Mouse (Mus musculus) Patski (cell line): ENCODE measurements around the gene Zbtb38. TPM values are rescaled to one million over a fixed set of nuclear protein-coding genes. Genes with fewer than 3 reads are reported as not detected.

ENCODE experiments used
- ATAC-seq: fragments of 100-300 bp; one replicate; pipeline ENCODE4 v1.8.0; 2021
- CTCF ChIA-PET: fragments of 350-600 bp; sonication (Branson Sonifier 250); formaldehyde crosslinking; loops from one replicate; lab custom pipeline; 2022; ENCODE audit warnings: inconsistent platforms; lab: Charles Lee
- POLR2A ChIA-PET: fragments of 350-600 bp; sonication (Branson Sonifier 250); formaldehyde crosslinking; loops from one replicate; lab custom pipeline; 2022; ENCODE audit warnings: antibody characterized with exemption, inconsistent platforms; lab: Charles Lee
- DNase-seq: peaks from one replicate; pipeline ENCODE4 v3.0.0-alpha.2; 2011; ENCODE audit warnings: low read depth, low spot score
- H3K27me3 ChIP-seq: fragments of 371-371 bp; one replicate; pipeline ENCODE4 v1.5.1; 2021
- CTCF ChIP-seq: fragments of 100-300 bp; IDR thresholded peaks from one replicate; pipeline ENCODE4 v1.5.1; 2021
- in situ Hi-C: fragments of 300-500 bp; cut with MboI; formaldehyde crosslinking; loops from 3 replicates; pipeline ENCODE4 v1.11.1; 2018; ENCODE audit warnings: low pct_unique_long_range_greater_than_20kb, mixed read lengths
- polyA plus RNA-seq: library from polyadenylated mRNA; unstranded; gene quantifications from one replicate; pipeline ENCODE4 v1.2.3, GENCODE M21; 2021

The Zbtb38 gene
- polyA plus RNA-seq, 1 experiment from 2014 or later: 59.2 TPM

- CTCF ChIA-PET: no interaction called here
- no peaks in the 10 kb centered on the region for H3K27me3 ChIP-seq
- no peak for ATAC-seq
- POLR2A ChIA-PET: interaction anchor here (0.7 kb wide), 1 partner anchor 64 kb away, joined by 4 read pairs; no protein-coding TSS in a partner anchor
- no peak for DNase-seq
- TF ChIP-seq CTCF: no peak
- in situ Hi-C loops: loop anchor here (5.0 kb wide), 1 partner anchor 76 kb away; no protein-coding TSS in a partner anchor
These were observed 33.3 kb upstream of the Zbtb38 start for GRCm38 (mm10) chr9:96785871-96786342.

- CTCF ChIA-PET: no interaction called here
- no peak for TF ChIP-seq CTCF
- ATAC-seq: no peak
- POLR2A ChIA-PET: interaction anchor here (0.7 kb wide), 1 partner anchor 65 kb away, joined by 4 read pairs; no protein-coding TSS in a partner anchor
- H3K27me3 ChIP-seq: no peaks in the 10 kb centered on the region
- in situ Hi-C loops: loop anchor here (5.0 kb wide), 1 partner anchor 77 kb away; no protein-coding TSS in a partner anchor
- no peak for DNase-seq
These were observed 32.6 kb upstream of the Zbtb38 start for GRCm38 (mm10) chr9:96785187-96785586.

- ChIA-PET CTCF (interaction anchor here (1.3 kb wide), 1 partner anchor 27 kb away, joined by 3 read pairs; no protein-coding TSS in a partner anchor), POLR2A (no interaction called here)
- DNase-seq: no peak
- no peak for TF ChIP-seq CTCF
- no peaks in the 10 kb centered on the region for H3K27me3 ChIP-seq
- in situ Hi-C loops: no loop called here
- no peak for ATAC-seq
These were observed 31.0 kb upstream of the Zbtb38 start for GRCm38 (mm10) chr9:96783667-96784066.

- no peak for TF ChIP-seq CTCF
- in situ Hi-C loops: no loop called here
- ChIA-PET POLR2A (interaction anchor here (0.6 kb wide), 1 partner anchor 399 kb away, joined by 4 read pairs; no protein-coding TSS in a partner anchor), CTCF (interaction anchor here (1.3 kb wide), 1 partner anchor 27 kb away, joined by 3 read pairs; no protein-coding TSS in a partner anchor)
- DNase-seq (peak; percentile 80), ATAC-seq (peak; percentile 51)
- H3K27me3 ChIP-seq: no peaks in the 10 kb centered on the region
These were observed 30.6 kb upstream of the Zbtb38 start for GRCm38 (mm10) chr9:96783258-96783657.

DNA sequence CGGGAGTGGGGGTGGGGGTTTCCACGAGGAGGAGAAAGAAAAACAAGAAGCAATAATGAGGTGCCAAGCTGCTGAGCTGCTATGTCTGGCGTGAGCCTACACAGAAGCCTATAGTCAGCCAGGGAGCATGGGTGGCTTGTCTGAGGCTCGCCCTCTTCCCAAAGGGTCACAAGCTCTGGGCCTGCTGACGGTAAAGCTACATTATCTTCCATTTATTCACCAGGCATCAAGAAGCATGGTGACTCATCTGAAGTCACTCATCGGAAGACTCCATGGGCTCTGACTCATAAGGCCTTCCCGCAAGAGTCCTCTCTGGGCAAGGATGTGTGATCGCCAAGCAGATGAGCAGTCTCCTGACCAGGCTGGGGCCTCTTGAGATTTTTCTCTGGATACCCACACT, 29.4 kb upstream of the Zbtb38 start:
- in situ Hi-C loops: no loop called here
- CTCF ChIA-PET: interaction anchor here (0.6 to 1.2 kb wide), 4 partner anchors 8 to 104 kb away, joined by 3 read pairs; no protein-coding TSS in a partner anchor

GRCm38 (mm10) chr9:96773146-96773545, 20.5 kb upstream of the Zbtb38 start:
- no peak for TF ChIP-seq CTCF
- ATAC-seq (peak; percentile 99), DNase-seq (peak; percentile 80)
- in situ Hi-C loops: no loop called here
- CTCF ChIA-PET: no interaction called here
- H3K27me3 ChIP-seq: no peaks in the 10 kb centered on the region
- POLR2A ChIA-PET: interaction anchor here (1.3 to 2.1 kb wide), 2 partner anchors 8 to 14 kb away, joined by 4 to 7 read pairs; no protein-coding TSS in a partner anchor

More for the DNA sequence above, 29.4 kb upstream of the Zbtb38 start:
- peak; percentile 77 for ATAC-seq
- DNase-seq: peak; percentile 95
- POLR2A ChIA-PET: interaction anchor here (0.9 to 1.6 kb wide), 2 partner anchors 9 to 15 kb away, joined by 7 to 8 read pairs; no protein-coding TSS in a partner anchor
- no peak for TF ChIP-seq CTCF
- no peaks in the 10 kb centered on the region for H3K27me3 ChIP-seq

DNA sequence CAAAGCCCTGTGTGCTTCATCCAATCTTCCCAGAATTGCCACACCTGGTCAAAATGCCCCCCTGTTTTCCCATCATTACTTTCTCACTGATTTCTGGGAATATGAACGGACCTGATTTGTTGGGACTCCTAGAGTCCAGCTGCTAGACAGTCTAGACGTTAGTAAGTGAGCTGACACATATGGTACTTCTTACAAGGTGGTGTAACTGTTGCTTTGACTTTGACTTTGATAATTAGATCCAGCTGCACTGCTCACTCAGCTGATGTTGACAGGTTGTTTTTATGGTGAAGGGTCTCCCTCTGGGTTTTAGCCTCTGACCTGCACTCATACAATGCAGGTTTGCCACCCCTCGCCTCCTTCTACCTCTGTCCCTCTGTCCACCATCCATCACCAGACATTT, 17.8 kb upstream of the Zbtb38 start:
- ChIA-PET POLR2A (interaction anchor here (0.8 kb wide), 1 partner anchor 9 kb away, joined by 3 read pairs; no protein-coding TSS in a partner anchor), CTCF (interaction anchor here (1.6 kb wide), 1 partner anchor 38 kb away, joined by 5 read pairs; no protein-coding TSS in a partner anchor)
- no peak for ATAC-seq
- in situ Hi-C loops: no loop called here
- TF ChIP-seq CTCF: no peak
- no peaks in the 10 kb centered on the region for H3K27me3 ChIP-seq
- DNase-seq: no peak

GRCm38 (mm10) chr9:96769651-96770050, 17.0 kb upstream of the Zbtb38 start:
- DNase-seq: no peak
- ChIA-PET CTCF (no interaction called here), POLR2A (no interaction called here)
- no peak for ATAC-seq
- no peaks in the 10 kb centered on the region for H3K27me3 ChIP-seq
- in situ Hi-C loops: no loop called here
- TF ChIP-seq CTCF: no peak

- CTCF ChIA-PET: no interaction called here
- H3K27me3 ChIP-seq: no peaks in the 10 kb centered on the region
- POLR2A ChIA-PET: no interaction called here
- no peak for TF ChIP-seq CTCF
- DNase-seq: no peak
- in situ Hi-C loops: no loop called here
- no peak for ATAC-seq
These were observed 15.2 kb upstream of the Zbtb38 start for GRCm38 (mm10) chr9:96767874-96768273.

DNA sequence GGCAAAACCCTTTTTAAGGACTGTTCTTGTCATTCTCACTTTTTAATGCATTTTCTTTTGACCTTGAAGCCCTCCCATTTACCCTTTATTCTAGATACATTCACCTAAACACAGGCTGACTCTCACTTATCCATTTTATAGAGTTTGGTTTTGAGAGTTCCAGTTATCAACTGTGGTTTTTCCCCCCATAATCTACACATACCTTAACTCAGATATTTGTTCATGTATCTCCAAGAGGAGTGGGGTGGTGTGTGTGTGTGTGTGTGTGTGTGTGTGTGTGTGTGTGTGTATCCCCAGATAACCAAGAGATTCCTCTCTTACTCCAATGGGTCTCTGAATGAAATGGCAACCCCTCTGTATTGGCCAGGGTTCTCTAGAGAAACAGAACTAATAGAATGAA, 13.4 kb upstream of the Zbtb38 start:
- ATAC-seq: no peak
- no peak for DNase-seq
- CTCF ChIA-PET: no interaction called here
- no peaks in the 10 kb centered on the region for H3K27me3 ChIP-seq
- no peak for TF ChIP-seq CTCF
- in situ Hi-C loops: no loop called here
- POLR2A ChIA-PET: no interaction called here

GRCm38 (mm10) chr9:96765410-96765809, 12.8 kb upstream of the Zbtb38 start:
- DNase-seq (no peak), ATAC-seq (no peak)
- no peaks in the 10 kb centered on the region for H3K27me3 ChIP-seq
- CTCF ChIA-PET: no interaction called here
- in situ Hi-C loops: no loop called here
- POLR2A ChIA-PET: interaction anchor here (0.5 kb wide), 1 partner anchor 12 kb away, joined by 3 read pairs; no protein-coding TSS in a partner anchor
- no peak for TF ChIP-seq CTCF
